Comparison of ENCODE assay signal across 9 mouse cellular contexts in the genomic region with DNA sequence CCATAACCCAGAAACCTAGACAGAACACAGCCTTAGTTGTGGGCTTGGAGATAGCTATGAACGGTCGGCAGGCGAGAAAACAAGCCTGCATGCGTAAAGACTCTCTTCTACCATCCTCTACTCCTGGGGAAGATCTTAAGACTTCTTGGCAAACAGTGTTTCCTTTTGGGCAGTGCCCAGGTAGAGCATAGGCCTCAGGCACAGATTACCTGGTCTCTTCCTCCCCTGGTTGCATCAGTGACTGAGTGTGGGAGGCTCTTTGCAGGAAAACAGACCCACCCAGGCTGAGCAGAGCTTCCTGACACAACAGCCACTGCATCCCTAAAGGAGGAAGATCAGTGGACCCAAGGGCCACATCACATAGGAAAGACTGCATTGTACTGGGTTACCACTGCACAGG.
"Had no signal": no experiment of that assay in that cellular context is flagged by ENCODE, and none has a peak within 500 bp of the region (broad histone marks: within the 10 kb centered on the region; RNA-seq: fewer than 3 reads in every experiment).

No protein-coding gene starts in this region.

- H3K9ac ChIP-seq: kidney, embryonic 15.5 days; liver, embryonic 14.5 days; midbrain, embryonic 15.5 days had no signal

- DNase-seq: kidney, adult 11 months; kidney, postnatal 36 days; lung, adult 18-20 months; right cerebral cortex, postnatal 14 days; thymus, postnatal 36 days had no signal

- H3K4me3 ChIP-seq: kidney, embryonic 15.5 days; left cerebral cortex, adult 2 months; midbrain, embryonic 15.5 days had no signal

- H3K27ac ChIP-seq: liver, embryonic 14.5 days; midbrain, embryonic 15.5 days had no signal

- ATAC-seq: midbrain, embryonic 15.5 days had no signal

- H3K9me3 ChIP-seq: kidney, embryonic 15.5 days; midbrain, embryonic 15.5 days had no signal

- H3K36me3 ChIP-seq: kidney, embryonic 15.5 days; midbrain, embryonic 15.5 days had no signal

- H3K4me2 ChIP-seq: kidney, embryonic 15.5 days; midbrain, embryonic 15.5 days had no signal

- H3K27me3 ChIP-seq: kidney, embryonic 15.5 days; midbrain, embryonic 15.5 days had no signal
